Mouse (Mus musculus) midbrain, postnatal 0 days (tissue): Measurements from ENCODE around the gene Paqr5. TPM values are rescaled to one million over a fixed set of nuclear protein-coding genes. Genes with fewer than 3 reads are reported as not detected.

Experiments
- ATAC-seq: fragments of 200-750 bp; cut with Nextera tagmentation; 2 replicates; pipeline ENCODE4 v1.8.0; 2017; ENCODE audit warnings: moderate number of reproducible peaks, mild to moderate bottlenecking, moderate TSS enrichment, moderate library complexity; ENCODE audit not compliant: low FRiP score
- DNase-seq: peaks from one replicate; pipeline ENCODE4 v3.0.0-alpha.2; 2015; ENCODE audit warnings: low spot score
- H3K27ac ChIP-seq: fragments of 300-500 bp; sonication (generic); 2 replicates; pipeline ENCODE4 v1.5.1; 2014; ENCODE audit warnings: low read depth, mild to moderate bottlenecking, low read length, mixed read lengths
- H3K27me3 ChIP-seq: fragments of 300-500 bp; sonication (generic); 2 replicates; pipeline ENCODE4 v1.6.1; 2014; ENCODE audit warnings: low read length, control low read depth, mixed read lengths; ENCODE audit not compliant: insufficient read depth
- H3K36me3 ChIP-seq: fragments of 300-500 bp; sonication (generic); 2 replicates; pipeline ENCODE4 v1.6.1; 2014; ENCODE audit warnings: low read length, control low read depth, mixed read lengths; ENCODE audit not compliant: insufficient read depth
- H3K4me1 ChIP-seq: fragments of 300-500 bp; sonication (generic); 2 replicates; pipeline ENCODE4 v1.6.1; 2014; ENCODE audit warnings: mild to moderate bottlenecking, control low read depth, antibody characterized with exemption, low read length, mixed read lengths; ENCODE audit not compliant: insufficient read depth
- H3K4me2 ChIP-seq: fragments of 300-500 bp; sonication (generic); 2 replicates; pipeline ENCODE4 v1.6.1; 2014; ENCODE audit warnings: low read depth, mild to moderate bottlenecking, low read length, mixed read lengths; ENCODE audit not compliant: poor library complexity, severe bottlenecking
- H3K4me3 ChIP-seq: fragments of 300-500 bp; sonication (generic); 2 replicates; pipeline ENCODE4 v1.5.1; 2014; ENCODE audit warnings: low read depth, mild to moderate bottlenecking, low read length, moderate library complexity
- H3K9ac ChIP-seq: fragments of 300-500 bp; sonication (generic); replicated peaks from 2 replicates; pipeline ENCODE4 v1.6.1; 2014; ENCODE audit warnings: mild to moderate bottlenecking, low read length, moderate library complexity, mixed read lengths; ENCODE audit not compliant: poor library complexity, severe bottlenecking
- H3K9me3 ChIP-seq: fragments of 300-500 bp; sonication (generic); 2 replicates; pipeline ENCODE4 v1.6.1; 2016; ENCODE audit warnings: low read length, control low read depth
- CTCF ChIP-seq: IDR thresholded peaks from 2 replicates; pipeline ENCODE4 v1.5.1; 2016; ENCODE audit warnings: antibody characterized with exemption, mild to moderate bottlenecking
- WGBS: fragments of 180-500 bp; shearing (Covaris S2); extraction: QIAGEN DNeasy Blood & Tissue Kit; methylation state at CpG from one replicate; pipeline ENCODE4 v1.1.7; 2014; 5-methylcytosine and 5-hydroxymethylcytosine counted together
- polyA plus RNA-seq: library from polyadenylated mRNA; unstranded; fragments of >200 nt; fragmentation: Nextera tagmentation; extraction: Ambion mirVana; gene quantifications from 2 replicates; pipeline ENCODE4 v1.2.1, GENCODE M21; 2015
- total RNA-seq: library from RNA; depleted of rRNA; stranded (reverse); fragments of >200 nt; gene quantifications from 2 replicates; pipeline ENCODE4 v1.2.3, GENCODE M21; 2014

Paqr5 gene
- total and polyA plus RNA-seq, 2 experiments from 2014 or later, result 0.11 to 0.27 TPM

DNA sequence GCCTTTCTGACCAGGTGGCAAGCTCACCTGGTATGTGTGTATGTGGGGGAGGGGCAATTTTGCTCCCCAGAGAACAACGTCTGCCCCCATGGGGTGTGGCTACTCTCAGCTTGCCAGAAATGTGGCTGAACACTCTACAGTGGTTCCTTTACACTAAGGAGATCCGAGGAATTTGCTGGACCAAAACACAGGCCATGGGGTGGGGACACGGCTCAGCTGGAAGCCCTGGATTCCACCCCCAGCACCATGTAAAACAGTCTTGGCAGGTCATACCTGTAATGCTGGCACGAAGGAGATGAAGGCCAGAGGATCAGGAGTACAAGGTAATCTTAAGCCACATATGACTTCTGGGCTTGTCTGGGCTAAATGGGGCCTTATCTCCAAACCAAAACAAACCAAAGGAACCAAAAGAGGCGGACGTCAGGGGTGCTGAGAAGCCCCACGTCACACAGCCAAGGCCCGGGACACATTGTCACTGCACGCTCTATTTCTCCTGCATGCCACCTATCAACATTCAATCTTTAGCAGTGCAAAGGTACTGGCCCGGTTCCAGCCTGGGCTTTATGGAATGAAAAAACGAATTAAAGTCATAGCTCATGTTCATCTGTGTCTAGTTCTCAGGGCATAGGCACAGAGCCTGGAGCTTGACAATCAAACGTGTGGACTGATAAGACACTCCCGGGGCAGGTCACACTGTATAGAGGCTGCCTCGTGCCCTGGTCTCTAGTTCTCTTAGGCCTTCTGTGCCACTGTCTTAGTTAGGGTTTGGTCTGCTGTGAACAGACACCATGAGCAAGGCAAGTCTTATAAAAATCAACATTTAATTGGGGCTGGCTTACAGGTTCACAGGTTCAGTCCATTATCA is 8.2 kb downstream of the Paqr5 start:
- H3K27me3 ChIP-seq, result no peaks in the 10 kb centered on the region
- no peak overlapping the region for H3K4me3 ChIP-seq
- no peak for TF ChIP-seq CTCF
- H3K9ac ChIP-seq, result no peak overlapping the region
- no peak overlapping the region for H3K4me2 ChIP-seq
- ATAC-seq (no peak), DNase-seq (no peak)
- no peaks in the 10 kb centered on the region for H3K9me3 ChIP-seq
- WGBS, result 87% methylated on average over 14 of the region's 14 CpGs
- H3K27ac ChIP-seq, result no peak overlapping the region
- no peaks in the 10 kb centered on the region for H3K36me3 ChIP-seq
- H3K4me1 ChIP-seq, result no peaks in the 10 kb centered on the region

DNA sequence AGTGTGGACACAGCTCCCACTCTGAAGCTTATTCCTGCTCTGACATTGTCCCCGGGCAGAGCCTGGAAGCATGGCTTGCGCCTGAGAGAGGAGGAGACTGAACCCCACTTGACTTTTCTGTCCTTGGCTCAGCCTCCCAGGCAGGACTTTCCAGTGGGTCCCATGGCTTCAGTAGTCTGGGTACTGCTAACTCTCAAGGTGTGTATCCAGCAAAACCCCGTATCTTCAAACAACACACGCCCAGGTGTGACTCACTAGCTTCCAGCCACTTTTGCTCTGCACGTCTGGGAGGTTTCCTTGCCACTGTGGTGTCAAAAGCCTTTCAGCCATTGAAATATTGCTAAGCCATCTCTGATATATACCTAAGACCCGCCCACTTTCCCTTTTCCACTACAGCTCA is 9.3 kb downstream of the Paqr5 start:
- H3K27me3 ChIP-seq, result no peaks in the 10 kb centered on the region
- no peaks in the 10 kb centered on the region for H3K4me1 ChIP-seq
- DNase-seq (no peak), ATAC-seq (no peak)
- no peaks in the 10 kb centered on the region for H3K36me3 ChIP-seq
- H3K9ac ChIP-seq, result no peak overlapping the region
- no peak overlapping the region for H3K27ac ChIP-seq
- no peak for TF ChIP-seq CTCF
- no peak overlapping the region for H3K4me3 ChIP-seq
- no peak overlapping the region for H3K4me2 ChIP-seq
- WGBS, result 82% methylated on average over 6 of the region's 6 CpGs
- no peaks in the 10 kb centered on the region for H3K9me3 ChIP-seq

DNA sequence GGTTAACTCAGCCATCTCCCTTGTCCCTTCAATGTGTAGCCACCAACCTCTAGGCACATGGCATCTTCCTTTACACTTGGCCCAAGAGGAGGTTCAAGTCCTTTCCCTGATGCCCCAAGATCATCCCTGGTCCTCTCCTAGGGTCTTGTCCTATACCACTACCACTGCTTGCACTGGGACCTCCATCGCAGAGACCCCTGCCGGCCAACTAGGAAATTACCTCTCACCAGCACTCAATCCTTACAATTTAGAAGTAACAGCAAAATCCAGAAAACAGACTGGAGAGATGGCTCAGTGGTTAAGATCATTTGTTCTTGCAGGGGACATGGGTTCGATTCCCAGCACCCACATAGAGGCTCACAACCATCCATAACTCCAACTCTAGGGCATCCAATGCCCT is 11.2 kb downstream of the Paqr5 start:
- H3K9ac ChIP-seq, result no peak overlapping the region
- H3K36me3 ChIP-seq, result no peaks in the 10 kb centered on the region
- H3K4me2 ChIP-seq, result no peak overlapping the region
- H3K27me3 ChIP-seq, result no peaks in the 10 kb centered on the region
- no peaks in the 10 kb centered on the region for H3K9me3 ChIP-seq
- 54% methylated on average over 3 of the region's 3 CpGs for WGBS
- H3K27ac ChIP-seq, result no peak overlapping the region
- ATAC-seq (no peak), DNase-seq (no peak)
- no peak overlapping the region for H3K4me3 ChIP-seq
- H3K4me1 ChIP-seq, result no peaks in the 10 kb centered on the region
- peak; percentile 22; the same call in 1 of the 2 replicates for TF ChIP-seq CTCF

DNA sequence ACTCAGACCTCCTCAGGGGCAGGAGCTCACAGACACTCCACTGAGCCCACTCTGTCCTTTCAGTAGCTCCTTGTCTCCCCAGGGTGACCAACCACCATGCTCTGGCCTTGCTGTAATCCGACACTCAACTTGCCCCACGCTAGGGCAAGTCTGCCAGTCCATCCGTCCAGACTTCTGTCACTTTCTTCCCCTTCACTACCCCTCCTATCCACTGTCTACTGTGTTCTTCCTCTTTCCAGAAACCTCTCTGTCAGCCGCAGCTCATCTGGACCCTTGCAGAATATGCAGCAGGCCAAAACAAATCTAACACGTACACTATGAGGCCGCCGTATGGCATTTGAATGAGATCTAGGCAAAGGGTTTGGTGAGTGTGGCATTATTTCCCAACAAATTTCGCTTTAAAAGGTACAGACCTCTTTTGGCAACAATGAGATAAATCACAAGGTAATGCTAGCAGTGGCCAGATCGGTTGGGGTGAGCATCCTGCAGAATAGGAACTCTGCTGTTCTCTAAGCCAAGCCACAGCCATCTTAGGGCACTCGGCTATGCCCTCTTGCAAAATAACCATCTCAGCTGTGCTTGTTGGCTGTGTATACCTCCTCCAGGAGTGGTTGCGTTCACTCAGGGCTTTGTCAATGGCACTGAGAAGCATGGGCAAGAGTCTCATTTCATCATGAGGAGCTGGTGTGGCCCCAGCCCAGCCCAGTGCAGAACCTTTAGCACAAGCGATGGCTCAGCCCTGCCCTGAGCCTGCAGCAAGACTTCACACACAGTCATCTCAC is 13.1 kb downstream of the Paqr5 start:
- no peak overlapping the region for H3K27ac ChIP-seq
- DNase-seq, result no peak
- no peaks in the 10 kb centered on the region for H3K4me1 ChIP-seq
- no peaks in the 10 kb centered on the region for H3K27me3 ChIP-seq
- no peak overlapping the region for H3K4me3 ChIP-seq
- H3K9ac ChIP-seq, result no peak overlapping the region
- H3K4me2 ChIP-seq, result no peak overlapping the region
- no peaks in the 10 kb centered on the region for H3K9me3 ChIP-seq
- no peaks in the 10 kb centered on the region for H3K36me3 ChIP-seq
- WGBS, result 74% methylated on average over 12 of the region's 12 CpGs
- ATAC-seq, result no peak
- no peak for TF ChIP-seq CTCF

DNA sequence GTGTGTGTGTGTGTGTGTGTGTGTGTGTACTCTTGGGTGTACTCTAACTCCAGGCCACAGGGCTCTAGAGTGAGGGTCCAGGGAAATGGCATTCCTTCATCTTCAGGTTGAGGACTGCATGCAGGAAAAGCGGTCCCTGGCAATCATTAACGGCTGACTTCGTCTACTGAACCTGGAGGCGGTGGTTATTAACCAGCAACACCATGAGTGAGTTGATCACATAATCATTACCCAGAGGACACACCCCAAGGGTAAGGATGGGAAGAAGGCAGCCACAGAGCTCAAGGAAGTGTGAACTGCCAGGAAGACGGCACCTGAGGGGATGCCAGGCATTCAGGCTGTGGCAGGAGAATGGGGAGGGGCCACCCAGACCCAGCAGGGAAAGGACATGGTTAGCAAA is 18.3 kb downstream of the Paqr5 start:
- 85% methylated on average over 5 of the region's 5 CpGs for WGBS
- no peak overlapping the region for H3K4me2 ChIP-seq
- ATAC-seq (no peak), DNase-seq (no peak)
- TF ChIP-seq CTCF, result no peak
- H3K9ac ChIP-seq, result no peak overlapping the region
- H3K9me3 ChIP-seq, result no peaks in the 10 kb centered on the region
- H3K27me3 ChIP-seq, result no peaks in the 10 kb centered on the region
- H3K36me3 ChIP-seq, result no peaks in the 10 kb centered on the region
- H3K27ac ChIP-seq, result no peak overlapping the region
- H3K4me1 ChIP-seq, result no peaks in the 10 kb centered on the region
- H3K4me3 ChIP-seq, result no peak overlapping the region

DNA sequence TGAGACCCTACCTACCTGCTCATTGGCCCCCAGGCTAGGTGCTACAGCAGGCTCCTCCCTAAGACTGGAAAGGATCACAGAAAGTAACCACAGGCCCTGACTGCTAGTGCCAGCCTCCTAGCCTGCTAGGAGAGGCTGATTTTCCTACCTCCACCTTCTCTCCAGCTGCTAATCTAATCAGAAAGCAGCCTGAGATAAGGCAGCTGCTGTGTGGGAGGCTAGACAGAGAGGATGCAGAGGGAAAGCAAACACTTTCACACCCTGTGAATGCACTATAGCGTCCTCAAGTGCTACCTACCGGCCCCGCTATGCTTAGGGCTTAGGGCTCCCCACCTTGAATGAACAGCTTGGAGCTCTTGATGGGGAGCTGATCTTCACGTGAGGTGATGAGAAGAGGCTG is 19.6 kb downstream of the Paqr5 start:
- no peak for TF ChIP-seq CTCF
- no peaks in the 10 kb centered on the region for H3K36me3 ChIP-seq
- DNase-seq (no peak), ATAC-seq (no peak)
- no peak overlapping the region for H3K27ac ChIP-seq
- H3K9ac ChIP-seq, result no peak overlapping the region
- H3K4me3 ChIP-seq, result no peak overlapping the region
- 68% methylated on average over 4 of the region's 4 CpGs for WGBS
- no peaks in the 10 kb centered on the region for H3K9me3 ChIP-seq
- H3K27me3 ChIP-seq, result no peaks in the 10 kb centered on the region
- H3K4me2 ChIP-seq, result no peak overlapping the region
- no peaks in the 10 kb centered on the region for H3K4me1 ChIP-seq
